Comparison of ENCODE assay signal across 15 mouse cellular contexts in the genomic region with DNA sequence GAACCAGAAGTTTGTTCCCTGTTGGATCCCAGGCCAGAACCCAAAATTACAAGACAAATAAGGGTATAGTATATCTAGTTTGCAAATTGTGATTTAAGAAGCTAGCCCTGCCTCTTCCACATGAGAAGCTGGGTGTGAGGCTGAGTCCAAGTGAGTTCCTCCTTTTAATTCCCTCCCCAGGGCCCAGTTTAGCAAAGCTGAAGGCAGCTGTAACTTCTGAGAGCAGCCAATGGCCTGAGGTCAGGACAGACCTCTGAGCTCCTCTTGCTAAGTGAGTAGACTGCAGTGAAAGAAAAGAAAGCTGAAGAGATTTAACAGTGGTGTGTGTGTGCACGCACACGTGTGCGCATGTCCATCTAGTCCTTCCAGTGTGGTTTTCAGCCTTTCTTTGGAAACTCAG. TPM values are rescaled to one million over a fixed set of nuclear protein-coding genes. Genes with fewer than 3 reads are reported as not detected.
DNase-seq lines count a peak whose midpoint lies in the region; ATAC-seq and TF ChIP-seq lines count a peak whose summit lies in the region.
"Had no signal": no experiment of that assay in that cellular context is flagged by ENCODE, and none has a peak within 500 bp of the region (broad histone marks: within the 10 kb centered on the region; RNA-seq: fewer than 3 reads in every experiment).

No protein-coding gene starts in this region.

- H3K36me3 ChIP-seq in liver, postnatal 0 days (replicated peaks; ENCODE audit: insufficient read depth, low read length) = no peaks in the 10 kb centered on the region
- no peaks in the 10 kb centered on the region; the same call in 1 of the 2 replicates for H3K36me3 ChIP-seq in liver, embryonic 11.5 days (ENCODE audit: control insufficient read depth, insufficient read depth, low read length)
- no peaks in the 10 kb centered on the region for H3K36me3 ChIP-seq in embryonic facial prominence, embryonic 15.5 days
- no peaks in the 10 kb centered on the region for H3K36me3 ChIP-seq in stomach, embryonic 15.5 days
- H3K36me3 ChIP-seq: hindbrain, embryonic 12.5 days had no signal

- intact Hi-C loops in heart, postnatal 36 days (cut with DNase I) = no loop called here

- whole genome bisulfite sequencing in liver, postnatal 0 days (ENCODE audit: insufficient replicate concordance) = 88% methylated on average over 3 of the region's 3 CpGs
- 91% methylated on average over 3 of the region's 3 CpGs for WGBS in liver, embryonic 11.5 days
- WGBS in embryonic facial prominence, embryonic 15.5 days = 68% methylated on average over 3 of the region's 3 CpGs
- WGBS in stomach, embryonic 15.5 days = 82% methylated on average over 3 of the region's 3 CpGs

- no peaks in the 10 kb centered on the region for H3K27me3 ChIP-seq in liver, postnatal 0 days (ENCODE audit: insufficient read depth, low read length)
- H3K27me3 ChIP-seq in liver, embryonic 11.5 days (replicated peaks; ENCODE audit: control insufficient read depth, insufficient read depth, low read length) = no peaks in the 10 kb centered on the region
- H3K27me3 ChIP-seq in embryonic facial prominence, embryonic 15.5 days = no peaks in the 10 kb centered on the region
- no peaks in the 10 kb centered on the region for H3K27me3 ChIP-seq in stomach, embryonic 15.5 days (replicated peaks)
- H3K27me3 ChIP-seq: hindbrain, embryonic 12.5 days; liver, embryonic 13.5 days had no signal

- no peaks in the 10 kb centered on the region for H3K9me3 ChIP-seq in liver, postnatal 0 days (ENCODE audit: low read length)
- no peaks in the 10 kb centered on the region for H3K9me3 ChIP-seq in liver, embryonic 11.5 days (ENCODE audit: control insufficient read depth, low read length)
- no peaks in the 10 kb centered on the region for H3K9me3 ChIP-seq in embryonic facial prominence, embryonic 15.5 days (replicated peaks)
- H3K9me3 ChIP-seq in stomach, embryonic 15.5 days = no peaks in the 10 kb centered on the region
- H3K9me3 ChIP-seq: G1E; hindbrain, embryonic 12.5 days; liver, embryonic 13.5 days had no signal

- peaks cover 11% of the 10 kb centered on the region; the same call in 1 of the 2 replicates for H3K4me1 ChIP-seq in liver, postnatal 0 days (ENCODE audit: insufficient read depth)
- peaks cover 4% of the 10 kb centered on the region for H3K4me1 ChIP-seq in liver, embryonic 11.5 days (replicated peaks; ENCODE audit: control insufficient read depth, insufficient read depth, low read length)
- peaks cover 59% of the 10 kb centered on the region for H3K4me1 ChIP-seq in embryonic facial prominence, embryonic 15.5 days
- peaks cover 4% of the 10 kb centered on the region; the same call in 1 of the 2 replicates for H3K4me1 ChIP-seq in stomach, embryonic 15.5 days

- no peak overlapping the region for H3K27ac ChIP-seq in liver, postnatal 0 days (ENCODE audit: low read depth)
- no peak overlapping the region for H3K27ac ChIP-seq in liver, embryonic 11.5 days (ENCODE audit: low read depth, low read length)
- H3K27ac ChIP-seq in embryonic facial prominence, embryonic 15.5 days (replicated peaks) = peak overlapping the region; percentile 73
- H3K27ac ChIP-seq in stomach, embryonic 15.5 days = peak overlapping the region; percentile 40; the same call in 1 of the 2 replicates
- H3K27ac ChIP-seq: hindbrain, embryonic 12.5 days; kidney, postnatal 0 days; liver, embryonic 13.5 days had no signal

- H3K9ac ChIP-seq in liver, postnatal 0 days (replicated peaks) = peak overlapping the region; percentile 6; the same call in 1 of the 2 replicates
- H3K9ac ChIP-seq in liver, embryonic 11.5 days (ENCODE audit: low read depth, low read length) = no peak overlapping the region
- H3K9ac ChIP-seq in embryonic facial prominence, embryonic 15.5 days = no peak overlapping the region
- H3K9ac ChIP-seq in stomach, embryonic 15.5 days = no peak overlapping the region
- H3K9ac ChIP-seq: hindbrain, embryonic 12.5 days; liver, embryonic 13.5 days had no signal

- H3K4me2 ChIP-seq in liver, postnatal 0 days (ENCODE audit: low read depth, low read length) = no peak overlapping the region
- no peak overlapping the region for H3K4me2 ChIP-seq in liver, embryonic 11.5 days
- no peak overlapping the region for H3K4me2 ChIP-seq in embryonic facial prominence, embryonic 15.5 days (replicated peaks)
- no peak overlapping the region for H3K4me2 ChIP-seq in stomach, embryonic 15.5 days
- H3K4me2 ChIP-seq: hindbrain, embryonic 12.5 days; liver, embryonic 13.5 days had no signal

- peak; percentile 47 to 54 for DNase-seq in heart, adult 18-20 months
- no peak for DNase-seq in heart, postnatal 36 days
- DNase-seq in liver, postnatal 0 days = no peak
- no peak for DNase-seq in liver, embryonic 11.5 days (ENCODE audit: low spot score)
- no peak for DNase-seq in adrenal gland, postnatal 36 days
- DNase-seq in yolk sac, embryonic 10.5 days (ENCODE audit: low spot score) = no peak
- DNase-seq: B cell, adult 2 months; cerebellum, postnatal 25 days; layer of hippocampus, postnatal 36 days; liver, embryonic 13.5 days had no signal

- TF ChIP-seq EP300 in liver, postnatal 0 days (IDR thresholded peaks at IDR 0.05; ENCODE audit: low read depth) = no peak

- H3K4me3 ChIP-seq in liver, postnatal 0 days (ENCODE audit: low read depth, low read length) = no peak overlapping the region
- no peak overlapping the region for H3K4me3 ChIP-seq in liver, embryonic 11.5 days (ENCODE audit: low read depth, low read length)
- H3K4me3 ChIP-seq in embryonic facial prominence, embryonic 15.5 days (replicated peaks) = no peak overlapping the region
- no peak overlapping the region for H3K4me3 ChIP-seq in stomach, embryonic 15.5 days (replicated peaks)
- H3K4me3 ChIP-seq: hindbrain, embryonic 12.5 days; liver, embryonic 13.5 days had no signal

- no peak for TF ChIP-seq CTCF in liver, postnatal 0 days (IDR thresholded peaks at IDR 0.05; ENCODE audit: low read depth)

- ATAC-seq in liver, postnatal 0 days = no peak
- ATAC-seq in liver, embryonic 11.5 days (replicated peaks; ENCODE audit: low FRiP score) = no peak
- ATAC-seq in embryonic facial prominence, embryonic 15.5 days (ENCODE audit: insufficient number of reproducible peaks, low FRiP score, low TSS enrichment, low read depth) = peak; percentile 34; the same call in 1 of the 2 replicates
- no peak for ATAC-seq in stomach, embryonic 15.5 days (ENCODE audit: insufficient read depth, low FRiP score, low read depth)

RNA-seq across cellular contexts. Expression of a gene that starts 41.6 kb away (rescaled TPM):
- total RNA-seq in heart, adult 18-20 months (2021) = 1 to 10 TPM; 4.0 to 4.2 TPM
- 1 to 10 TPM; 4.1 TPM for total RNA-seq in heart, postnatal 36 days (2021)
- polyA plus RNA-seq in liver, postnatal 0 days (2015; fragmentation: Nextera tagmentation; extraction: Ambion mirVana) = 13.0 and 14.5 TPM in 2 replicates
- 36.6 and 39.0 TPM in 2 replicates for polyA plus RNA-seq in liver, embryonic 11.5 days (2014; fragmentation: Nextera tagmentation; extraction: Ambion mirVana)
- polyA plus RNA-seq in embryonic facial prominence, embryonic 15.5 days (2015; fragmentation: Nextera tagmentation; extraction: Ambion mirVana) = 22.4 and 32.8 TPM in 2 replicates
- polyA plus RNA-seq in stomach, embryonic 15.5 days (2015; fragmentation: Nextera tagmentation; extraction: Ambion mirVana) = 24.7 and 25.4 TPM in 2 replicates
- total RNA-seq in adrenal gland, postnatal 36 days (2021) = 1 to 10 TPM; 3.6 to 5.6 TPM

RNA-seq across cellular contexts. Expression of a gene that starts 45.9 kb away (rescaled TPM):
- 10 to 100 TPM; 45.5 to 46.2 TPM for total RNA-seq in heart, adult 18-20 months (2021)
- 10 to 100 TPM; 56.6 to 56.8 TPM for total RNA-seq in heart, postnatal 36 days (2021)
- polyA plus RNA-seq in liver, postnatal 0 days (2015; fragmentation: Nextera tagmentation; extraction: Ambion mirVana) = 3.4 TPM in 2 replicates
- 17.8 and 18.1 TPM in 2 replicates for polyA plus RNA-seq in liver, embryonic 11.5 days (2014; fragmentation: Nextera tagmentation; extraction: Ambion mirVana)
- 42.3 and 44.2 TPM in 2 replicates for polyA plus RNA-seq in embryonic facial prominence, embryonic 15.5 days (2015; fragmentation: Nextera tagmentation; extraction: Ambion mirVana)
- 16.8 and 17.1 TPM in 2 replicates for polyA plus RNA-seq in stomach, embryonic 15.5 days (2015; fragmentation: Nextera tagmentation; extraction: Ambion mirVana)
- total RNA-seq in adrenal gland, postnatal 36 days (2021) = 10 to 100 TPM; 16.4 to 24.1 TPM

Comparison
In these comparisons a context has a peak if more than half of its experiments do, and no peak if none do; other contexts are left out.
1. DNase-seq: peak in heart, adult 18-20 months (2 of 2); none in heart, postnatal 36 days (0 of 2), liver, postnatal 0 days (single experiment), liver, embryonic 11.5 days (single experiment), adrenal gland, postnatal 36 days (0 of 2) and yolk sac, embryonic 10.5 days (single experiment).
2. H3K27ac ChIP-seq: peak in embryonic facial prominence, embryonic 15.5 days (single experiment) and stomach, embryonic 15.5 days (single experiment); none in liver, postnatal 0 days (single experiment) and liver, embryonic 11.5 days (single experiment).